Mouse (Mus musculus) lung, adult 2 months (tissue): Measurements from ENCODE around the gene Klc1.

Experiments
- CTCF ChIP-seq: fragments of 200-500 bp; IDR thresholded peaks from 2 replicates; pipeline ENCODE4 v1.5.1; 2011; ENCODE audit warnings: mild to moderate bottlenecking, low read length, control low read depth; ENCODE audit not compliant: insufficient read depth
- POLR2A ChIP-seq: fragments of 200-500 bp; IDR thresholded peaks from 2 replicates; pipeline ENCODE4 v1.6.1; 2011; ENCODE audit warnings: low read depth, mild to moderate bottlenecking, control low read depth, low read length, borderline replicate concordance; ENCODE audit errors: extremely low read depth

- TF ChIP-seq POLR2A (no peak), CTCF (no peak)
Observed at GRCm38 (mm10) chr12:111800459-111801183, 42.0 kb downstream of the Klc1 start.
